Mouse (Mus musculus): ENCODE measurements around the gene Samsn1.

Samsn1 gene

GRCm38 (mm10) chr16:75970266-75970998 lies 51.6 kb downstream of the Samsn1 start:
- in situ Hi-C loops (cut with MboI; ENCODE audit: low pct_unique_long_range_greater_than_20kb in 1 of 2, low sequenced_read_pairs in 2 of 2, unreplicated experiment in 1 of 2), result no loop called here

DNA sequence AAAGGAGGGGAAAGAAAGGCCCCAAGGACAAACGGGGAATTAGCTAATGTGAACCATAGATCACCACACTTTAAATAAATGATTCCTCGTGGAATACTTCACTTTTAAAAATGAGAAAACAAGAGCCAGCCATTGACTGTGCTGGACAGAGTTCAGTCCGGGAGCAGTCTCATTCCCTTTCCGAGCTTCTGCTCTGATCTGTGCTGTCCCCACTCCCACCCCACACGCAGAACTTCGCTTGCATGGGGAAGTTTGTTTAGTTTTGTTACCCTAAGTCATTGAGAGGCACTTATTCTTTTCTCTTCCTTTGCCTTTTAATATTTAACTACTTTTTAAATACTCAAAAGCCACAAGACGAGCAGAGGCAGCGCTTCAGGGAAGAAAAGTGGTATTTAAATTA lies 60.1 kb downstream of the Samsn1 start:
- in situ Hi-C loops (cut with MboI; ENCODE audit: low pct_unique_long_range_greater_than_20kb in 1 of 2, low sequenced_read_pairs in 2 of 2, unreplicated experiment in 1 of 2), result no loop called here

- in situ Hi-C loops (cut with MboI; ENCODE audit: low pct_unique_long_range_greater_than_20kb in 1 of 2, low sequenced_read_pairs in 2 of 2, unreplicated experiment in 1 of 2), result no loop called here
Observed at GRCm38 (mm10) chr16:75961487-75961886, 60.6 kb downstream of the Samsn1 start.

GRCm38 (mm10) chr16:75961036-75961435 lies 61.0 kb downstream of the Samsn1 start:
- in situ Hi-C loops (cut with MboI; ENCODE audit: low pct_unique_long_range_greater_than_20kb in 1 of 2, low sequenced_read_pairs in 2 of 2, unreplicated experiment in 1 of 2), result no loop called here

GRCm38 (mm10) chr16:75933357-75933756 lies 88.7 kb downstream of the Samsn1 start:
- in situ Hi-C loops (cut with MboI; ENCODE audit: low pct_unique_long_range_greater_than_20kb in 1 of 2, low sequenced_read_pairs in 2 of 2, unreplicated experiment in 1 of 2), result no loop called here

- in situ Hi-C loops (cut with MboI; ENCODE audit: low pct_unique_long_range_greater_than_20kb in 1 of 2, low sequenced_read_pairs in 2 of 2, unreplicated experiment in 1 of 2), result no loop called here
Observed at GRCm38 (mm10) chr16:75930222-75930553, 91.9 kb downstream of the Samsn1 start.

DNA sequence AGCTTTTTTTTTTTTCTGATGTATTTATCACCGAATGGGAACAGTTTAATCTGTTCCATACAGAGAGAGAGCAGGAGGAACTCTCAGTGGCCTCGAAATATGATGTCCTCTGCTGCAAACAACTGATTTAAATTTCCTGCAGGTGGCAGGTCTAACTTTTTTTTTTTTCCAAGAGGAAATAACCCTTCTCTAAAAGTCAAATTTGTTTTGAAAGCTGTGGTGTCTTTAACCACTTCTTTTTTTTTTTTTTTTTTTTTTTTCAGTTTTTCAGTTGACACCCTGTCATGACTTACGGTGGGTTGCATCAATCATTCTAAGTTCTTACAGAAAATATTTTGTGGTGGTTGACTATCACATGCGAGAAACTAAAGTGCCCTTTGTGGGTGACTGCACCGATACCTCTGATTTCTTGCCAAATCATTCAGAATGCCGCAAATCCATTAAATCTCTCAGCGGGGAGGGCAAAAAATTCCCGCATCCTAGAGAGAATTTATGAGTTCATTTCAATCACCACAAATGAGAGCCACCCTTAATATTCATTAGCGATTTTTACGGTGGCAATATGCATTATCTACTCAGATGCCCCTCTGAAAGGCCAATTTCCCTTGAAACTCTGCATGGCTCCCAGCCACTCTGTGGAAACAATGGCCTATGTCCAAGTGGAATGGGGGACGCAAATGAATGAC lies 92.4 kb downstream of the Samsn1 start:
- in situ Hi-C loops (cut with MboI; ENCODE audit: low pct_unique_long_range_greater_than_20kb in 1 of 2, low sequenced_read_pairs in 2 of 2, unreplicated experiment in 1 of 2), result no loop called here

DNA sequence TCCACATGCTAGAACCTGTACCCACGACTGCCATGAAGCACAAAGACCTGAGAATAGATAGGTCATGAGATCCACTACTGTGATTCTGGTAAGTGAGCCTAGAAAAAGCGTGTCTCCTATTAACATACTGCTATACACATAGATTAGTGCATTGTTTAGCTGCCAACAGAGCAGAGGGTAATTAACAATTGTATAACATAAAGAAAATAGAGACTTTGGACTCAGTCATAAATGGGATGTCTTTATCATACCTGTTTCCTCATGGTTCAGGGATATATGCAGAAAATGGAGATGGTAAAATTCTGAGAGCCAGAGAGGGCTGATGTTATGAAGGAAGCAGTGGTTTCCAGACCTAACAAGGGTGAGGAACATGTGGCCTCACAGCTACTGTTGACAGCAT lies 95.6 kb downstream of the Samsn1 start:
- in situ Hi-C loops (cut with MboI; ENCODE audit: low pct_unique_long_range_greater_than_20kb in 1 of 2, low sequenced_read_pairs in 2 of 2, unreplicated experiment in 1 of 2), result no loop called here

GRCm38 (mm10) chr16:75920870-75921269 lies 101.2 kb downstream of the Samsn1 start:
- in situ Hi-C loops (cut with MboI; ENCODE audit: low pct_unique_long_range_greater_than_20kb in 1 of 2, low sequenced_read_pairs in 2 of 2, unreplicated experiment in 1 of 2), result no loop called here

DNA sequence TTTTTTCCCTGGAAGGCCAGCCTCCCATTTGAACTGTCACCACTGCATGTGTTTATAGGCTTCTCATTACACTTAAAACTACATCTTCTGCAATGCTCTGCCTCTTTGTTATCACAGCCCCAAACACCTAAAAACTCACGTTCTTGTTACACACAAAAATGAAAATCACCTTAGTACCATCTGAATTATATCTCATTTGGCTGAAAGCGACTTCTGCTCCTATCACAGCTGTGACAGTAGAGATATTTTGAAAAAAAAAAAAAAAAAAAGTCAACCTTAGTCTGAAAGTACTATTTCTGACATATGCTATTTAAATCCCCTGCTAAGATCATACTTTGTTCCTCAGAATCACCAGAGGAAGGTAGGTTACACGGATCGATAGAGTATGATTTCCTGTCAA lies 102.8 kb downstream of the Samsn1 start:
- in situ Hi-C loops (cut with MboI; ENCODE audit: low pct_unique_long_range_greater_than_20kb in 1 of 2, low sequenced_read_pairs in 2 of 2, unreplicated experiment in 1 of 2), result no loop called here

- in situ Hi-C loops (cut with MboI; ENCODE audit: low pct_unique_long_range_greater_than_20kb in 1 of 2, low sequenced_read_pairs in 2 of 2, unreplicated experiment in 1 of 2), result no loop called here
Observed at GRCm38 (mm10) chr16:75917712-75918111, 104.4 kb downstream of the Samsn1 start.

DNA sequence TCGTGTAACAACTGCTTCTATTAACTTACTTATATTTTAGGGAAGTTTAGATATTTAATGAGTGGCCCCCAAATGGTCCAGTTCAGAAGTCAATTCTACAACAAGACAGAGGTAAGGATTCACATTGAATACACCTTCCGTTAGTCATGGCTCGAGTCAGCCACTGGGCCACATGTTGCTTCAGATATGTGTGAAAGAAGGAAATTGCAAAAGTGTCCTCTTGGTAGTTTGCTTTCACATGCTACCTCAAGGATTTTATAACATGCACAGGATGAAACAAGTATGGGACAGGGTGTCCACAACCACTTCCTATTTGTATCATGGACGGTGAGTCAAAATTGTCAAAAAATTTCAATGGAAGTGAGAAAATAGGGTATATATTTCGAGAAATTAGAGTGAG lies 110.0 kb downstream of the Samsn1 start:
- in situ Hi-C loops (cut with MboI; ENCODE audit: low pct_unique_long_range_greater_than_20kb in 1 of 2, low sequenced_read_pairs in 2 of 2, unreplicated experiment in 1 of 2), result no loop called here

- in situ Hi-C loops (cut with MboI; ENCODE audit: low pct_unique_long_range_greater_than_20kb in 1 of 2, low sequenced_read_pairs in 2 of 2, unreplicated experiment in 1 of 2), result no loop called here
Observed at GRCm38 (mm10) chr16:75908635-75909494, 113.2 kb downstream of the Samsn1 start.

GRCm38 (mm10) chr16:75906790-75907189 lies 115.3 kb downstream of the Samsn1 start:
- in situ Hi-C loops (cut with MboI; ENCODE audit: low pct_unique_long_range_greater_than_20kb in 1 of 2, low sequenced_read_pairs in 2 of 2, unreplicated experiment in 1 of 2), result no loop called here

DNA sequence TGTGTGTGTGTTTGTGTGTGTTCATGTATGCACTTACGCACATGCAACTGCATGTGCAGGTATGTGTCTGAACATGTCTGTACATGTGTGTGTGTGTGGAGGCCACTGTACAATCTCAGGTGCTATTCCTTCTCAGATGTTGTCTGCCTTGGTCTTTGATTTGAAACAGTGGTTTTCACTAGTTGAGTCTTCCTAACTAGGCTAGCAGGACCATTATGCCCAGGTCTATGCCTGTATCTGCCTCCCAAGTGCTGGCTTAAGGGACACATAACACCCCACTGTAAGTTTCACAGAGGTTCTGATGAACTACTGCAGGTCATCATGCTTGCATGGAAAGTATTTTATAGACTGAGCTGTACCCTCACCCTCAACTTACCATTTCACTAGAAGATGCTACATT lies 115.8 kb downstream of the Samsn1 start:
- in situ Hi-C loops (cut with MboI; ENCODE audit: low pct_unique_long_range_greater_than_20kb in 1 of 2, low sequenced_read_pairs in 2 of 2, unreplicated experiment in 1 of 2), result no loop called here

GRCm38 (mm10) chr16:75905324-75905723 lies 116.8 kb downstream of the Samsn1 start:
- in situ Hi-C loops (cut with MboI; ENCODE audit: low pct_unique_long_range_greater_than_20kb in 1 of 2, low sequenced_read_pairs in 2 of 2, unreplicated experiment in 1 of 2), result no loop called here

DNA sequence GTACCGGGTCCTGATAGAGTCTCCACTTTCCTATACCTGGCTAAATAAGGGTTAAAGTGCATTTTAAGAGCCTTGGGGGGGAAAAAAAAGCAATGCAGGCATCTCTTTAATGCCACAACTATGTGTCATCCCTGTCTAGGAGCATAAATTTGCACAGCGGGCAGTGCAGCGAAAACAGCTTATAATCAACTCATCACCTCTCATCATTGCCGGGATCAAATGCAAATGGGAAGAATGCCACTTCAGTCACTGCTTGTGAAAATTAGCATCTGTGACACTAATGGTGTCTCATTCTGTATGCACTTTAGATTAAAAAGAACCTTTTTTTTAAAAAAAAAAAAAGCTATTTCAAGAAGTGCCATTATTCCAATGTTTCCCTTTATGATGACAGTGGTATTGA lies 118.0 kb downstream of the Samsn1 start:
- in situ Hi-C loops (cut with MboI; ENCODE audit: low pct_unique_long_range_greater_than_20kb in 1 of 2, low sequenced_read_pairs in 2 of 2, unreplicated experiment in 1 of 2), result no loop called here

DNA sequence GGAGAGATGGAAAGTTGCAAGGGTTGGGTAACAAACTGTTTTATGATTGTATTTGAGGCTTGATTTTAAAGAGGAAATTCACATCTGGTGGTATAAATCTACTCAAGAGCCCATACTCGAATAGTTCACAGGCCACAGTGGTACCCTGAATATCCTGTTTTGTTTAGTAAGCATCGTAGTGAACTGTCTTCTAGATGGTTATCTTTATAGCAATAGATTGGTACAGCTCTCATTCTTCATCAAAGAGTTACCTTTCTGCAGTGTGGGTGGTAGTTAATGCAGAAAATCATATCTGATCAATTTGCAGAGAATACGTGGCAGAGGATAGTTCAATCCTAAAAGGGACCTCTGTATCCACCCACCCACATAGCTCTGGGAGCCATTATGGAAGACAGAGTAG lies 119.1 kb downstream of the Samsn1 start:
- in situ Hi-C loops (cut with MboI; ENCODE audit: low pct_unique_long_range_greater_than_20kb in 1 of 2, low sequenced_read_pairs in 2 of 2, unreplicated experiment in 1 of 2), result no loop called here

DNA sequence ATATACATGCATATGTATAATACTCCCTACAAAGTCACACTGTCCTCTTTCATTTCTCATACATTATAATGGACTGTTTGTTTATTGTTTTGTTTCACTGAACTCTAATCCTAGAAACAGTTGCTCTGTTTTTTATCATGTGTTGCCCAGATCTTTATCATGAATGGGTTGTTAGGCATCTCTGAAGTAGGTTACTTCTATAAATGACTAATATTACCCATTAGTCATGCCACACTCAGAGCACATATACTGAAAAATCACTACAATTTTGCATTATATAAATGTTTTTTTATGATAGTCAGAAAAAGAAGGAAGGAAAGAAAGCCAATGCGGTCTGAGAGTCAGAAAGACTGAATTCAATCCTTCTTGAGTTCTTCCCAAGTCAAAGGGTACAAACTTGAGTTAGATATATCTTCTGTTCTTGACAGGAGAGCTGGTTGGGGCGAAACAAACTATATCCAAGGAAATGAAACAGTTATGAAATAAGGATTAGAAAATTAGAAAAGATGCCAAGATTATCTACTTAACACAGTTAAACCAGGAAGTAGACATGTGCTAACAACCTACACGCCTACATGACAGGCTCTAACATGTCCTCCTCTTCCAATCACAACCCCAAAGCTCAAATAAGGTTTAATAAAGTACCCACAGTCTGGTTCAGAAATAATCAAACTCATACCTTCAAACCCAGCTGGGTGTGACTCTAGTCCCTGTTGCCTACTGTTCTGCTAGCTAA lies 122.0 kb downstream of the Samsn1 start:
- in situ Hi-C loops (cut with MboI; ENCODE audit: low pct_unique_long_range_greater_than_20kb in 1 of 2, low sequenced_read_pairs in 2 of 2, unreplicated experiment in 1 of 2), result no loop called here
